Mouse (Mus musculus) forebrain, embryonic 14.5 days (tissue): ENCODE measurements around the gene Gfpt1. TPM values are rescaled to one million over a fixed set of nuclear protein-coding genes. Genes with fewer than 3 reads are reported as not detected.

Experiments
- ATAC-seq: fragments of 200-750 bp; cut with Nextera tagmentation; 2 replicates; pipeline ENCODE4 v1.8.0; 2017; ENCODE audit warnings: mild to moderate bottlenecking, moderate library complexity
- DNase-seq: peaks from one replicate; pipeline ENCODE4 v3.0.0-alpha.2; 2015; ENCODE audit warnings: low spot score
- H3K27ac ChIP-seq: fragments of 300-500 bp; sonication (generic); 2 replicates; pipeline ENCODE4 v1.5.1; 2014; ENCODE audit warnings: low read depth, mild to moderate bottlenecking, control low read depth, low read length, moderate library complexity
- H3K27me3 ChIP-seq: fragments of 300-500 bp; sonication (generic); replicated peaks from 2 replicates; pipeline ENCODE4 v1.6.1; 2014; ENCODE audit warnings: low read length, control low read depth, mixed read lengths; ENCODE audit not compliant: control insufficient read depth, insufficient read depth
- H3K36me3 ChIP-seq: fragments of 300-500 bp; sonication (generic); 2 replicates; pipeline ENCODE4 v1.6.1; 2014; ENCODE audit warnings: low read length, control low read depth; ENCODE audit not compliant: control insufficient read depth, insufficient read depth
- H3K4me1 ChIP-seq: fragments of 300-500 bp; sonication (generic); 2 replicates; pipeline ENCODE4 v1.6.1; 2014; ENCODE audit warnings: antibody characterized with exemption, low read length, control low read depth; ENCODE audit not compliant: control insufficient read depth, insufficient read depth
- H3K4me2 ChIP-seq: fragments of 300-500 bp; sonication (generic); 2 replicates; pipeline ENCODE4 v1.6.1; 2014; ENCODE audit warnings: mild to moderate bottlenecking, control low read depth, low read length
- H3K4me3 ChIP-seq: fragments of 300-500 bp; sonication (generic); 2 replicates; pipeline ENCODE4 v1.5.1; 2014; ENCODE audit warnings: low read depth, low read length, control low read depth
- H3K9ac ChIP-seq: fragments of 300-500 bp; sonication (generic); 2 replicates; pipeline ENCODE4 v1.6.1; 2014; ENCODE audit warnings: mild to moderate bottlenecking, low read length, control low read depth, moderate library complexity
- H3K9me3 ChIP-seq: fragments of 300-500 bp; sonication (generic); replicated peaks from 2 replicates; pipeline ENCODE4 v1.6.1; 2016; ENCODE audit warnings: low read length, control low read depth, mixed read lengths; ENCODE audit not compliant: control insufficient read depth
- WGBS: fragments of 180-500 bp; shearing (Covaris S2); extraction: QIAGEN DNeasy Blood & Tissue Kit; methylation state at CpG from one replicate; pipeline ENCODE4 v1.1.7; 2014; 5-methylcytosine and 5-hydroxymethylcytosine counted together
- polyA plus RNA-seq: library from polyadenylated mRNA; unstranded; fragments of >200 nt; fragmentation: Nextera tagmentation; extraction: Ambion mirVana; gene quantifications from 2 replicates; pipeline ENCODE4 v1.2.1, GENCODE M21; 2014

The Gfpt1 gene
- polyA plus RNA-seq, 1 experiment from 2014 or later, result 18.2 TPM

GRCm38 (mm10) chr6:87115981-87116380 is 73.3 kb downstream of the Gfpt1 start:
- H3K4me3 ChIP-seq, result no peak overlapping the region
- H3K4me2 ChIP-seq, result no peak overlapping the region
- H3K27ac ChIP-seq, result no peak overlapping the region
- WGBS, result 84% methylated on average over 2 of the region's 2 CpGs
- no peak for DNase-seq
- H3K27me3 ChIP-seq, result no peaks in the 10 kb centered on the region
- no peak overlapping the region for H3K9ac ChIP-seq
- no peaks in the 10 kb centered on the region for H3K9me3 ChIP-seq
- no peaks in the 10 kb centered on the region for H3K36me3 ChIP-seq
- ATAC-seq, result no peak
- H3K4me1 ChIP-seq, result no peaks in the 10 kb centered on the region

- H3K9me3 ChIP-seq, result no peaks in the 10 kb centered on the region
- no peak for ATAC-seq
- no peaks in the 10 kb centered on the region for H3K4me1 ChIP-seq
- H3K27me3 ChIP-seq, result no peaks in the 10 kb centered on the region
- H3K4me2 ChIP-seq, result no peak overlapping the region
- 84% methylated on average over 7 of the region's 7 CpGs for WGBS
- H3K9ac ChIP-seq, result no peak overlapping the region
- no peak overlapping the region for H3K4me3 ChIP-seq
- no peak for DNase-seq
- H3K27ac ChIP-seq, result no peak overlapping the region
- no peaks in the 10 kb centered on the region for H3K36me3 ChIP-seq
Observed at GRCm38 (mm10) chr6:87116596-87116995, 74.0 kb downstream of the Gfpt1 start.

GRCm38 (mm10) chr6:87119066-87119837 is 76.6 kb downstream of the Gfpt1 start:
- Histone ChIP-seq H3K27me3 (no peaks in the 10 kb centered on the region), H3K4me3 (no peak overlapping the region), H3K4me2 (no peak overlapping the region), H3K9ac (no peak overlapping the region), H3K36me3 (no peaks in the 10 kb centered on the region), H3K9me3 (no peaks in the 10 kb centered on the region), H3K4me1 (no peaks in the 10 kb centered on the region), H3K27ac (no peak overlapping the region)
- 91% methylated on average over 20 of the region's 20 CpGs for WGBS
- ATAC-seq (no peak), DNase-seq (no peak)

GRCm38 (mm10) chr6:87119975-87120374 is 77.3 kb downstream of the Gfpt1 start:
- H3K27ac ChIP-seq, result no peak overlapping the region
- WGBS, result 95% methylated on average over 4 of the region's 4 CpGs

GRCm38 (mm10) chr6:87120661-87121060 is 78.0 kb downstream of the Gfpt1 start:
- ATAC-seq (no peak), DNase-seq (no peak)
- H3K4me2 ChIP-seq, result no peak overlapping the region
- H3K36me3 ChIP-seq, result no peaks in the 10 kb centered on the region
- no peaks in the 10 kb centered on the region for H3K9me3 ChIP-seq
- 92% methylated on average over 6 of the region's 6 CpGs for WGBS
- no peaks in the 10 kb centered on the region for H3K4me1 ChIP-seq
- no peak overlapping the region for H3K27ac ChIP-seq
- H3K9ac ChIP-seq, result no peak overlapping the region
- H3K4me3 ChIP-seq, result no peak overlapping the region
- H3K27me3 ChIP-seq, result no peaks in the 10 kb centered on the region

More at GRCm38 (mm10) chr6:87119975-87120374, 77.3 kb downstream of the Gfpt1 start:
- Histone ChIP-seq H3K4me2 (no peak overlapping the region), H3K4me1 (no peaks in the 10 kb centered on the region), H3K4me3 (no peak overlapping the region), H3K27me3 (no peaks in the 10 kb centered on the region), H3K9me3 (no peaks in the 10 kb centered on the region), H3K9ac (no peak overlapping the region), H3K36me3 (no peaks in the 10 kb centered on the region)
- no peak for DNase-seq
- ATAC-seq, result no peak

GRCm38 (mm10) chr6:87121961-87122360 is 79.3 kb downstream of the Gfpt1 start:
- ATAC-seq, result no peak

GRCm38 (mm10) chr6:87123406-87123805 is 80.8 kb downstream of the Gfpt1 start:
- DNase-seq, result no peak
- 92% methylated on average over 6 of the region's 6 CpGs for WGBS
- no peaks in the 10 kb centered on the region for H3K36me3 ChIP-seq
- H3K4me3 ChIP-seq, result no peak overlapping the region
- H3K4me1 ChIP-seq, result no peaks in the 10 kb centered on the region
- no peaks in the 10 kb centered on the region for H3K27me3 ChIP-seq
- H3K9ac ChIP-seq, result no peak overlapping the region
- H3K27ac ChIP-seq, result no peak overlapping the region
- H3K9me3 ChIP-seq, result no peaks in the 10 kb centered on the region
- no peak for ATAC-seq
- no peak overlapping the region for H3K4me2 ChIP-seq

More at GRCm38 (mm10) chr6:87121961-87122360, 79.3 kb downstream of the Gfpt1 start:
- no peaks in the 10 kb centered on the region for H3K9me3 ChIP-seq
- H3K4me3 ChIP-seq, result no peak overlapping the region
- H3K27ac ChIP-seq, result no peak overlapping the region
- no peak for DNase-seq
- no peaks in the 10 kb centered on the region for H3K36me3 ChIP-seq
- H3K4me1 ChIP-seq, result no peaks in the 10 kb centered on the region
- no peak overlapping the region for H3K4me2 ChIP-seq
- H3K27me3 ChIP-seq, result no peaks in the 10 kb centered on the region
- H3K9ac ChIP-seq, result no peak overlapping the region
- whole genome bisulfite sequencing, result 89% methylated on average over 7 of the region's 7 CpGs

- no peak overlapping the region for H3K4me2 ChIP-seq
Observed at GRCm38 (mm10) chr6:87123973-87124372, 81.3 kb downstream of the Gfpt1 start.

GRCm38 (mm10) chr6:87127049-87127753 is 84.6 kb downstream of the Gfpt1 start:
- Histone ChIP-seq H3K27me3 (no peaks in the 10 kb centered on the region), H3K4me1 (no peaks in the 10 kb centered on the region), H3K9me3 (no peaks in the 10 kb centered on the region), H3K4me2 (no peak overlapping the region), H3K27ac (no peak overlapping the region), H3K9ac (no peak overlapping the region), H3K4me3 (no peak overlapping the region), H3K36me3 (no peaks in the 10 kb centered on the region)
- WGBS, result 82% methylated on average over 8 of the region's 8 CpGs
- ATAC-seq (no peak), DNase-seq (no peak)

More at GRCm38 (mm10) chr6:87123973-87124372, 81.3 kb downstream of the Gfpt1 start:
- WGBS, result 79% methylated on average over 4 of the region's 4 CpGs
- no peaks in the 10 kb centered on the region for H3K9me3 ChIP-seq
- ATAC-seq (no peak), DNase-seq (no peak)
- H3K4me1 ChIP-seq, result no peaks in the 10 kb centered on the region
- no peaks in the 10 kb centered on the region for H3K27me3 ChIP-seq
- no peak overlapping the region for H3K27ac ChIP-seq
- H3K36me3 ChIP-seq, result no peaks in the 10 kb centered on the region
- H3K9ac ChIP-seq, result no peak overlapping the region
- no peak overlapping the region for H3K4me3 ChIP-seq
